Mouse (Mus musculus) NIH3T3 (cell line): Measurements from ENCODE around the gene Bcl9l.

Experiments used
- DNase-seq: peaks from one replicate; pipeline ENCODE4 v3.0.0-alpha.2; 2012; ENCODE audit warnings: low read depth

The Bcl9l gene

DNA sequence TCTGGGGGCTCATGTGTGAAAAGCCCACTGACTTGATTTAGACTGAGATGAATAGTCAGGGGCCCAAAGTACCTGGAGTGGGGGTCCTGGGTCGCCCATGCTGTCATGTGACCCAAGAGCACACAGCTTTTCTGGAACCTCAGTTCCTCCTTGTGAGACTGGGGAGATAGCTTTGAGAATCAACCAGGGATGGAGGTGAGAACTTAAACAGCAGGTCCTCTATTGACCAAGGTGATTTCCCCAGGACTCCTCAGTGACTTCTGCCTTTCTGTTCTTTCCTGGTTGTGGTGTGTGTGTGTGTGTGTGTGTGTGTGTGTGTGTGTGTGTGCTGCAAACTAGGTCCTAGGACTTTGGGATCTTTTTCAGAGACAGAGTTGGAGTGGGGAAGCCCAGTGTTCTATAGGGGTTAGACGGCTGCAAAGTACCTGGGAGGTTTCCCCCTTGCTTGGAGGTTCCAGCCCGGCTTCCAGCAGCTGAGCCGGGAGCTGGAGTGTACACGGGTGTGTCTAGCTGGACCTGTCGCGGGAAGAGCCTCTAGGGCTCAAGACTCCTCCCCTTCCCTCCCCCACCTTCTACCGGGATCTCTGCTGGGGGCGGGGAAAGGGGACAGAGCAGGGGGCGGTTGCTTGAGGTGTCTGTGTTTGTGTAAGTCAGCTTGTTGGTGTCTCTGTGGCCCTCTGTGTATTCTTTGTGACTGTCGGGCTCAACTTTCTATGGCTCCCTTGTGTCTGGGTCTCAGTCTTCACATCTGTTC is 15.2 kb downstream of the Bcl9l start:
- DNase-seq = peak; percentile 79

DNA sequence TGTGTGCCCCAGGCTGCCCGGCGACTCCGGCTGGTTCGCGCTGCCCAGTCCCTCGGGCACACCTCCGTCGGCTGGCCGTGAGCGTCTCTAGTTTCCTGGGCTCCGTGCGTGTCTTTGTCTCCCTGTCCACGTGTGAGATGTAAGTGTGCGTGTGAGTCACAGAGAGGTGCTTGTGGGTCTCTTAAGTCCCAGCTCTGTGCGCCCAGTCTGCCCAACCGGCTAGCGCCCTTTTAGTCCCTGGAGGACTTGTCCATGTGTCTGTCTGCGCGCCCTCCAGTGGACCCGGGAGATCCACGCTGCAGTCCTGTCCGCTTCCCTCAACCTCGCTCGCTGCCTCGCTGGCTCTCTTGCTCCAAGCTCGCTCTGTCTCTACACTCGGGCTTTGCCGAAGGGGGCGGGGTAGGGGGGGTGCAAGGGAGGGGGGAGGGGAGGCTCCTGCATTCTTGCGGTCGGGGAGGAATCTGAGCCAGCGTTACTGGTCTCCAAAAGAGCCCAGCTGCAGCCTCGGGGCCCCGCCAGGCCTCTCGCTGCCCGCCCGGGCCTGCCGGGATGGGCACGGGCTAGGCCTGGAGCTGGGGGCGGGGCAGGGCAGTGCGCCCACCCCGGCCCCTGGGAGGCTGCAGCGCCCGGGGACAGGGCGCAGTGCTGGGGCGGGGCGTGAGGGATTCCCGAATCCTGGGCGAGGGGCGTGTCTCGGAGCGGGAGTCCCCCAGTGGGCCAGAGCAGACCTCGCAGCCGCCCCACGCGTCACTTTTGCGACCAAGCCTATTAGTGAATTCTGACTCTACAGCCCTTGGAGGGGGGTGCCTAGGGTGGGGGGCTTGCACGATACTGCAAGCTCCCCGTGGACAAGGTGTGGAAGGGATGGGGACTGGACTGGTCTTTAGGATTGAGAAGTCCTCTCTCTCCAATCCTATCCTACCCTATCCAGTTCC is 16.1 kb downstream of the Bcl9l start:
- DNase-seq = peak; percentile 92

DNA sequence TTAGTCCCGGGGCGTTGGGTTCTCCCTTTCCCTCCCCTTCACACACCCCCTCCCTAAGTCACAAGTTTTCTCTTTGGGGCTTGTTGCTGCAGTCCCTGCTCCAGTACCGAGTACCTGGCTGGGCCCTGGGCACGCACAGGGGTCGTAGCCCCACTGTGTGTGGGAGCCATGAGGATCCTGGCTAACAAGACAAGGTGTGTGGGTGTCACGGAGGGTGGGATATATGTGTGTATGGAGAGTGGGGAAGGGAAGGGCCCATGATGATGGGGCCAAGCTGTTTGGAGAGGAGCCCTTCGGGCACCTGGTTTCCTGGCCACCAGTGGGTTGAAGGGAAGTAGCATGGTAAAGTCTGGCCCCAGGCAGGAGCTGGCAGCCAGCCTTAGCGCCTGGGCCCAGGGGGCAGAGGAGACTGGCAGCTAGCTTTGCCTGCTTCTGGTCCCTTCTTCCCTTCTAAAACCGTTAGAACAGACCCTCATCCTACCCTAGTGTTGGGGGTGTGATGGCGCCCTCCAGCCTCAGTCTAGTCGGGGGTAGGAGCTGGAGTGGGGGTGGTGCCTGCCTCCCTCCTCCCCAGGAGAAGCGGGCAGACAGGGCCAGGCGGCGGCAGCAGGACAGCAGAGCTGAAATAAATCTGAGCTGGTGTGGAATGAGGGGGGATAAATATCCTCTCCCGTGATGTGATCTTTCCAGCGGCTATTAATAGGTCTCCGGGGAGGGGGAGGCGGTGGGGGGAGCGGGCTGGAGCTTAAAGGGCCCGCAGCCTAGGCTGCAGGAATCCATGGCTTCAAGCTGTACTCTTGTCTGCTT is 16.9 kb downstream of the Bcl9l start:
- DNase-seq = peak; percentile 85

DNA sequence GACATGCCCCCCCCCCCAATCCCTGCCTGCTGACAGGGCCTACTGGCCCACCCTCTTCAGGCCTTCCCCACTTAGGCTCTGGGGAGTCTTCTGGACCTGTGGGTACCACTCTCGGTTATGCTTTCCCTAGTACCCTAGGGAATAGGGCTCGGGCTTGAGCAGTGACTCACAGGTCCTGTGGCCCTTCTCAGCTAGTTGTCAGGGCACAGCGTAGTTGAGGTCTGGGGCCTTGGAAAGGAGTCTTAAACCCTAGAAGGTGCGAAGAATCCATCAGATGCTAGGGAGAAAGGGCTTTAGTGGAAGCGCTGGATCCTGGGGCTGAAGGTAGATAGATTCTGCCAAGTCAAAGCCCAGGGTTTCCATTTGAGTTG is 17.5 kb downstream of the Bcl9l start:
- no peak for DNase-seq

DNA sequence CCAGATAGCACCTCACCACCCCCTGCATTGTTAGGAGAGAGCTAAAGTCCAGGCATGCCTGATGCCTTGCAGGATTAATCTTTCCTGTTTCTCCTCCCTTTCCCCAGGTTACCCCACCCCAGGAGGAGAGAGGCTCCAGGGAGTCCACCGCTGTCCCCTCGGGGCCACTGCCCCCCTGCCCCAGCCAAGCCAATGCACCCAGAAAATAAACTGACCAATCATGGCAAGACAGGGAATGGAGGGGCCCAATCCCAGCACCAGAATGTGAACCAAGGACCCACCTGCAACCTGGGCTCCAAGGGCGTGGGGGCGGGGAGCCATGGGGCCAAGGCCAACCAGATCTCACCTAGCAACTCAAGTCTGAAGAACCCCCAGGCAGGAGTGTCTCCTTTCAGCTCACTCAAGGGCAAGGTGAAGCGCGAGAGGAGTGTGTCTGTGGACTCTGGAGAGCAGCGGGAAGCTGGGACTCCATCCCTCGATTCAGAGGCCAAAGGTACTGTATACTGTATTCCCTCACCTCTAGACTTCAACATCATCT is 18.1 kb downstream of the Bcl9l start:
- DNase-seq = no peak

DNA sequence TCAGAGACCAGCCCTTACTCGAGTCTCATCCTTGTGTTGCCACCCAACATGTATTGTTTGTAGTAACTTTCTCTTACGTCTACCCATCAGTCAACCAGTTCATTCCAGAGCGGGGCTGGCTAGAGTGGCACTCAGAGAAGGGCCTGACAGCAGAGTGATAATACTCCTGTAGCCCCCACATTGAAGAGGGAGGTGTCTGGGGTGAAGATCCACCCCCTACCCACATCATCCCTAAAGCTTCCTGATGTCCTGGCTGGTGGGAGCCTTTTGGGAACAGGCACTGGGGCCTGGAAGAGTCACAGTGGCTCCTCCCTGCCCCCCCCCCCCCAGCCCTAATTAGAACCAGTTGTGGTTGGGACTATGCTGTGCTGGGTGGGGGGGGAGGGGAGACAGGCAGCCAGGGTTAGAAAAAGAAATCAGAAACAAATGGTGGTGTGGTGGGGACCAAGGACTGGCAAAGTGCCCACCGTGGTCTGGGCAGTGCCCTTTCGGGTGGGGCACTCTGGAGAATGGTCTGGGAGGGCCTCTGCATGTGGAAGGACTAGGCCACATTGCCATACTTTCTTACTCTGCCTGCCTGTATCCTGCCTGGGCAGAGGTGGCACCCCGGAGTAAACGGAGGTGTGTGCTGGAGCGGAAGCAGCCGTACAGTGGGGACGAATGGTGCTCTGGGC is 18.7 kb downstream of the Bcl9l start:
- peak; percentile 82 for DNase-seq

DNA sequence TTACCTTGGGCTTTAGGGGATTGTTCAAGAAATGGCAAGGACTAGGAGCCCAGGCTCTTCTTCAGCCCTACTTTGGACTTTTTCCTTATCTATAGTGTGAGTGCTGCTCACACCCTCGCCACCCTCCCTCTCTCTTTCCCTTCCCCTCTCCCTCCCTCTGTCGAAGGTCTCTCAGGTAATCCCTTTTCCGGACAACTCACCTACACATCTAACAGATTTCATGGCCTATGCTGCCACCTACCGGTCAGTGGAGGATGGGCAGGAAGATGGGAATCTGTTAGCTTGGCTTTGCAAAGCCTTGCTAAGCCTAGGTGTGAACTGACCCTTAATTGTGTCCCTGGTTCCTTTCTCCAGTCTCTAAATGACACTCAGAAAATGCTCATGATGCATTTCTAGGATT is 19.4 kb downstream of the Bcl9l start:
- DNase-seq = peak; percentile 88

DNA sequence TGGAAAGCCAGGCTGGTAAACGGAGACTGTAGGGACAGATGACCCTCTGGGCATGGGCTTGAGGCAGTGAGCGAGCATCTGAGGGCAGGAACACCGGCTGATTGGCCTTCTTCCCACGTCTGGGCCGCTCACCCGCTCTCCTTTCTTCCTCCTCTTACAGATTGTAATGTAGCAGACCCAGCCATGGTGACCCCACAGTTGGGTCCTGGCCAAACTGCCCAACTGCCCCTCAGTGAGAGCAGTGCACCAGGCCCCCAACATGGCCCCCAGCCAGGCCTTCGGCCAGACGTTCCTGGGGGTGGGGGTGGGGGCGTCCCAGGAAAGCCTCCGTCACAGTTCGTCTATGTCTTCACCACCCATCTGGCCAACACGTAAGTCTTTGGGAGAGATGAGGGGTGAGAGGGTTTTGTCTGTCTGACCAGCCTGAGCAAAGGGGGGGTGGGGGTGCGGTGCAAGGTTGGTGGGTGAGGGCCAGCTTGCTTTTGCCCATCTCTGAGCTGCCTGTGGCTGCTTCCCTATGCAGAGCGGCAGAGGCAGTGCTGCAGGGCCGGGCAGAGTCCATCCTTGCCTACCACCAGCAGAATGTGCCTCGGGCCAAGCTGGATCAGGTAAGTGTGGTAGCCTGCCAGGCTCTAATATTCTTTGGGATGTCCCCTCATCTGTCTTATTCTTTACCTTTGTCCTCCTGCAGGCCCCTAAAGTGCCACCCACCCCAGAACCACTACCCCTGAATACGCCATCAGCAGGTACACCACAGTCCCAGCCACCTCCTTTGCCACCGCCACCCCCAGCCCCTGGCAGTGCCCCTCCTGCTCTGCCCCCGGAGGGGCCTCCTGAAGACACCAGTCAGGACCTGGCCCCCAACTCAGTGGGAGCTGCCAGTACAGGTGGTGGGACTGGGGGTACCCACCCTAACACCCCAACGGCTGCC is 22.5 kb downstream of the Bcl9l start:
- no peak for DNase-seq

DNA sequence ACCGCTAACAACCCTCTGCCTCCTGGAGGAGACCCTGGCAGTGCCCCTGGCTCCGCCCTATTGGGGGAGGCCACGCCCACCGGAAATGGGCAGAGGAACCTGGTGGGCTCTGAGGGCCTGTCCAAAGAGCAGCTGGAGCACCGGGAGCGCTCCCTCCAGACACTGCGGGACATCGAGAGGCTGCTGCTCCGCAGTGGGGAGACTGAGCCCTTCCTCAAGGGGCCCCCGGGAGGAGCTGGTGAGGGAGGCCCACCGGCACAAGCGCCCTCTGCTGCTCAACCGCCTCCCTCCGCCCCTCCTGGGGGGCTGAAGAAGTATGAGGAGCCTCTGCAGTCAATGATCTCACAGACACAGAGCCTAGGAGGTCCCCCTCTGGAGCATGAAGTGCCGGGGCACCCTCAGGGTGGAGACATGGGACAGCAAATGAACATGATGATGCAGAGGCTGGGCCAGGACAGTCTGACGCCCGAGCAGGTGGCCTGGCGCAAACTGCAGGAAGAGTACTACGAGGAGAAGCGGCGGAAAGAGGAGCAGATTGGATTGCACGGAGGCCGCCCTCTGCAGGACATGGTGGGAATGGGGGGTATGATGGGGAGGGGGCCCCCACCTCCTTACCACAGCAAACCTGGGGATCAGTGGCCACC is 23.3 kb downstream of the Bcl9l start:
- no peak for DNase-seq

DNA sequence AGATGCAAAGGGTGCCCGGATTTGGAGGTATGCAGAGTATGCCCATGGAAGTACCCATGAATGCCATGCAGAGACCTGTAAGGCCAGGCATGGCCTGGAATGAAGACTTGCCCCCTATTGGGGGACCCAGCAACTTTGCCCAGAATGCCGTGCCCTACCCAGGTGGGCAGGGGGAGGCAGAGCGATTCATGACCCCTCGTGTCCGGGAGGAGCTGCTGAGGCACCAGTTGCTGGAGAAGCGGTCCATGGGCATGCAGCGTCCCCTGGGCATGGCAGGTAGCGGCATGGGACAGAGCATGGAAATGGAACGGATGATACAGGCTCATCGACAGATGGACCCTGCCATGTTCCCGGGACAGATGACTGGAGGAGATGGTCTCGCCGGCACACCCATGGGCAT is 23.9 kb downstream of the Bcl9l start:
- no peak for DNase-seq

DNA sequence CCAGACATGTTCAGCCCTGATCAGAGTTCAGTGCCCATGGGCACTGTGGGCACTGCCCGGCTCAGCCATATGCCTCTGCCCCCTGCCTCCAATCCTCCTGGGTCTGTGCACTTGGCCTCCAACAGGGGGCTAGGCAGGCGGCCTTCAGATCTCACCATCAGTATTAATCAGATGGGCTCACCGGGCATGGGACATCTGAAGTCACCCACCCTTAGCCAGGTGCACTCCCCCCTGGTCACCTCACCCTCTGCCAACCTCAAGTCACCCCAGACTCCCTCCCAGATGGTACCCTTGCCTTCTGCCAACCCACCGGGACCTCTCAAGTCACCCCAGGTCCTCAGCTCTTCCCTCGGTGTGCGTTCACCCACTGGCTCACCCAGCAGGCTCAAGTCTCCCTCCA is 24.7 kb downstream of the Bcl9l start:
- no peak for DNase-seq

DNA sequence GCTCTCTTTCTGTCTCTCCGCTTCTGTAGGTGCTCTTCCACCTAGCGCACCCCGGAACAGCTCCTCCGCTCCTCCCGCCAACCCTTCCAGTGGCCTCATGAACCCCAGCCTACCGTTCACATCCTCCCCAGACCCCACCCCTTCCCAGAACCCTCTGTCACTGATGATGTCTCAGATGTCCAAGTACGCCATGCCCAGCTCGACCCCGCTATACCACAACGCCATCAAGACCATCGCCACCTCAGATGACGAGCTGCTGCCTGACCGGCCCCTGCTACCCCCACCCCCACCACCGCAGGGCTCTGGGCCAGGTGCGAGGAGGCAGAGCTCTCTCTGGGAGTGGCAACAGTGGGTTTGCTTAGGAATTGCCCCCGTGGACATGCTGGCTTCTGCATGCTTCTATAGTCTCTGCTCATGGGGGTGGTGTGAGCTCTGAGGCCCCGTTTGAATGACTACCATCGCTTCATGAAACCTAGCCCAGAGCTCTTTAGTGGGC is 25.5 kb downstream of the Bcl9l start:
- no peak for DNase-seq

DNA sequence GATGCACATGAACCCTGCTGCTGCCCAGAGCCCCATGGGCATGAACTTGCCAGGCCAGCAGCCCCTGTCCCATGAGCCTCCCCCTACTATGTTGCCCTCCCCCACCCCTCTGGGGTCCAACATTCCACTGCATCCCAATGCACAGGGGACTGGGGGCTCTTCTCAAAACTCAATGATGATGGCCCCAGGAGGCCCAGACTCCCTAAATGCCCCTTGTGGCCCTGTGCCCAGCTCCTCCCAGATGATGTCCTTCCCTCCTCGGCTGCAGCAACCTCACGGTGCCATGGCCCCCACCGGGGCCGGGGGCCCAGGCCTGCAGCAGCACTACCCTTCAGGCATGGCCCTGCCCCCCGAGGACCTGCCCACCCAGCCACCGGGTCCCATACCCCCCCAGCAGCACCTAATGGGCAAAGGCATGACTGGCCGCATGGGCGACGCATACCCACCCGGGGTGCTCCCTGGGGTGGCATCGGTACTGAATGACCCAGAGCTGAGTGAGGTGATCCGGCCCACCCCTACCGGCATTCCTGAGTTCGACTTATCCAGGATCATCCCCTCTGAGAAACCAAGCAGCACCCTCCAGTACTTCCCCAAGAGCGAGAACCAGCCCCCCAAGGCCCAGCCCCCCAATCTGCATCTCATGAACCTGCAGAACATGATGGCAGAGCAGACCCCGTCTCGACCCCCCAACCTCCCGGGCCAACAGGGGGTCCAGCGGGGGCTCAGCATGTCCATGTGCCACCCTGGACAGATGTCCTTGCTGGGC is 26.3 kb downstream of the Bcl9l start:
- no peak for DNase-seq

DNA sequence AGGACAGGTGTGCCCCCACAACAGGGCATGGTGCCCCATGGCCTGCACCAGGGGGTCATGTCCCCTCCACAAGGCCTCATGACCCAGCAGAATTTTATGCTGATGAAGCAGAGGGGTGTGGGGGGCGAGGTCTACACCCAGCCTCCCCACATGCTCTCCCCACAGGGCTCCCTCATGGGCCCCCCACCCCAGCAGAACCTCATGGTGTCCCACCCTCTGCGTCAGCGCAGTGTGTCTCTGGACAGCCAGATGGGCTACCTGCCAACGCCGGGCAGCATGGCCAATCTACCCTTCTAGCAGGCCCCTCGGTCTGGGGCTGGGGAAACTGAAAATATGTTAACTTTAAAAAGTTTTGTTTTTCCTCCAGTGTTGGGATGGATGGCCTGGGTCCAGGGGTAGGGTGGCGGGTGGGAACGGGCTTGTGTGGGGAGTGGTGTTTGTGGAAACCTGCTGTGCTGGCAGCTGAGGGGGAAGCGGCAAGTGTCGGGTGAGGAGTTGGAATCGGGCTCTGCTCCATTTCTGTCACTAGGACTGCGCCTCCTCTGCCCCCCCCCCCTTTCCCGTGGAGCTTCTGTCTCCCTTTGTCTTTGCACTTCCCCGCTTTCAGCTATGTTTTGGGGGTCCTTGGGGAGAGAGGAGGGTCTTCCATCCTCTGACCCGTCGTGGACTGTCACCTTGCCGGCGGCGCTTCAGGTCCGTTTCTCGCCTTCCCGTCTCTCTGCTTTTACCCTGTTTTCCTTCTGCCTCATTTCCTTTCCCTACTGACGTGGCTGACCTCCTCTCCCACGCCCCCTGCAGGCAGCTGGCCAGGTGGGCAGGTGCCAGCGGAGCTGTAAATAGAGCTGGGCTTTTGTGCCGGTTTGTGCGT is 27.1 kb downstream of the Bcl9l start:
- DNase-seq = peak; percentile 68

DNA sequence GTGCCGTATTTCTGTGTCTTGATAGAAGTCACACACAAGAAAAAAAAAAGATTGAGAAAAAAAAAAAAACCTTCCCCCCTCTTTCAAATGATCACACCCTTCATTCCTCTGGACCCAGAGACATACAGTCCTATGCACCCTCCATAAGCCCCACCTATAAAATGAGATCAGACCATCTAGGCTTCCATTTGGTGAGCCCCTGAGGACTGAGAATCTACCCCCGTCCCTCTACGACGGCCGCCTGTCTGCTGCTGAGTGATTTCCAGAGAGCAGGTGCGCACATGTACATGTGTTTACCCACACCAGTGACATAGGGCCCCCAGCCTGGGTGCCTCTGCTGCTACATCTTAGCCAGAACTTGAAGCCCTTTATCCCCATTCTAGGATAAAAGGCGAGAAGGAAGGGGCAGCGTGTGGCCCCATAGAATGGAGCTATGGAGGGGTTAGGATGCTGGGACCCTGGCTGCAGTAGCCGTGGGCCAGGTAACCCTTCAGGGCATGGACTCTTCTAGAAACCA is 27.8 kb downstream of the Bcl9l start:
- DNase-seq = no peak

DNA sequence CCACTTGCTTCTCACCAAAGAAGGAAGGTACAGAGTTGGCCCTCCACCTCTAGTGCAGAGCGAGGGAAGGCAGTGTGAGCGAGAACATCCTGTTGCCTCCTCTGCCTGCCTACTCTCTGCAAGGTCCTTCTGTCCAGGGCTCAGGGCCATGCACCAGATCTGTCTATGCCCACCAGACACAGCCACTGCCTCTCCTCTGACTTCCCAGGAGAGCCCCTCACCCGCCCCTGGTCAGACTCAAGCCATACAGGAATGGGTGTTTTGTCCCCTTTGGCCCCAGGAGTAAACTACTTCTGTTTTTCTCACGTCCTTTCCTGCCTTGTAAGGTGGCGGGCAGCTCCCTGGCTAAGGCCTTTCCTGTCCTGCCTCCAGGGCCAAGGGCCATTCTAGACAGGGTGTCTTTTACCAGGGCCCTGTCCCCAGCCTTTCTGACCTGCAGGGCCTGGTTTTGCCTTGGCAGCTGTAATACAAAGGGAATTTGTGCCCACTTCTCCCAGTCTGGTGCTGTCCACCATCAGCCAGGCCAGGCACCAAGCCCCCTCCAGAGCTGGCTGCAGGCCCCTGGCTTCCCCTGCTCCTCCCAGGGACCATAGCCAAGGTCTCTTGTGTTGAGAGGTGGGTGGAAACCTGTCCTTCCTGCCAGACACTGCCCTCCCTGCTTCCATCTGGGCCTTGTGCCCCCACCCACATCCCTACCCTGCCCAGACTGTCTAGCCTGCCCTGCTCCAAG is 28.4 kb downstream of the Bcl9l start:
- no peak for DNase-seq
